Mouse (Mus musculus) forebrain, embryonic 14.5 days (tissue): ENCODE results near the gene Olfr117. TPM values are rescaled to one million over a fixed set of nuclear protein-coding genes. Genes with fewer than 3 reads are reported as not detected.
"Not testable (repeated sequence)": the region's sequence is repeated elsewhere in the genome, so short reads cannot be mapped to it uniquely, and the experiment has no call there.

Source experiments
- ATAC-seq: fragments of 200-750 bp; cut with Nextera tagmentation; 2 replicates; pipeline ENCODE4 v1.8.0; 2017; ENCODE audit warnings: mild to moderate bottlenecking, moderate library complexity
- DNase-seq: peaks from one replicate; pipeline ENCODE4 v3.0.0-alpha.2; 2015; ENCODE audit warnings: low spot score
- H3K27ac ChIP-seq: fragments of 300-500 bp; sonication (generic); 2 replicates; pipeline ENCODE4 v1.5.1; 2014; ENCODE audit warnings: low read depth, mild to moderate bottlenecking, control low read depth, low read length, moderate library complexity
- H3K27me3 ChIP-seq: fragments of 300-500 bp; sonication (generic); replicated peaks from 2 replicates; pipeline ENCODE4 v1.6.1; 2014; ENCODE audit warnings: low read length, control low read depth, mixed read lengths; ENCODE audit not compliant: control insufficient read depth, insufficient read depth
- H3K36me3 ChIP-seq: fragments of 300-500 bp; sonication (generic); 2 replicates; pipeline ENCODE4 v1.6.1; 2014; ENCODE audit warnings: low read length, control low read depth; ENCODE audit not compliant: control insufficient read depth, insufficient read depth
- H3K4me1 ChIP-seq: fragments of 300-500 bp; sonication (generic); 2 replicates; pipeline ENCODE4 v1.6.1; 2014; ENCODE audit warnings: antibody characterized with exemption, low read length, control low read depth; ENCODE audit not compliant: control insufficient read depth, insufficient read depth
- H3K4me2 ChIP-seq: fragments of 300-500 bp; sonication (generic); 2 replicates; pipeline ENCODE4 v1.6.1; 2014; ENCODE audit warnings: mild to moderate bottlenecking, control low read depth, low read length
- H3K4me3 ChIP-seq: fragments of 300-500 bp; sonication (generic); 2 replicates; pipeline ENCODE4 v1.5.1; 2014; ENCODE audit warnings: low read depth, low read length, control low read depth
- H3K9ac ChIP-seq: fragments of 300-500 bp; sonication (generic); 2 replicates; pipeline ENCODE4 v1.6.1; 2014; ENCODE audit warnings: mild to moderate bottlenecking, low read length, control low read depth, moderate library complexity
- H3K9me3 ChIP-seq: fragments of 300-500 bp; sonication (generic); replicated peaks from 2 replicates; pipeline ENCODE4 v1.6.1; 2016; ENCODE audit warnings: low read length, control low read depth, mixed read lengths; ENCODE audit not compliant: control insufficient read depth
- WGBS: fragments of 180-500 bp; shearing (Covaris S2); extraction: QIAGEN DNeasy Blood & Tissue Kit; methylation state at CpG from one replicate; pipeline ENCODE4 v1.1.7; 2014; 5-methylcytosine and 5-hydroxymethylcytosine counted together
- polyA plus RNA-seq: library from polyadenylated mRNA; unstranded; fragments of >200 nt; fragmentation: Nextera tagmentation; extraction: Ambion mirVana; gene quantifications from 2 replicates; pipeline ENCODE4 v1.2.1, GENCODE M21; 2014

Olfr117 gene
- polyA plus RNA-seq, result not detected in 2 replicates

DNA sequence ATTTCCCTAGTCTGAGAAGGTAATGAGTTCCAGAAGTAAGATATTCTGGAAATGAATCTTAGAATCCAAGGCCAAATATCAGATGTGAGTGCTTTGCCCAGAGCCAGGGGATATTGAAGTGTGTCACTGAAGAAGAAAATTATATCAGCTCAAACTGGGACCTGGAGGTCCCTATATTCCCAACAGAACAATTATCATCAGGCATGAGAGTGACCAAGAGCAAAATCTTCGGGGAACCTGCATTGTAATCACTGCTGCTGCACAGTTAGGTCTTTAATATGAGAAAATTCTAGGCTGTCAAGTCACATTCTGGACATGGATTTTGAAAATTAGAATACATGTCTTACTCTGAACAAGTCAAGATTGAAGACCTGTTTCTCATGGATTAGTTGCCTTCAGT, at the start of gene Olfr117:
Olfr117 (minus strand) TSS at position 101 of the 400 bp plus-strand sequence.
- H3K9me3 ChIP-seq, result no peaks in the 10 kb centered on the region
- H3K4me1 ChIP-seq, result no peaks in the 10 kb centered on the region
- 66% methylated on average over 1 of the region's 1 CpGs for WGBS
- H3K4me2 ChIP-seq, result no peak within 1 kb of the TSS
- no peak within 1 kb of the TSS for H3K9ac ChIP-seq
- H3K4me3 ChIP-seq, result no peak within 1 kb of the TSS
- ATAC-seq (no peak), DNase-seq (no peak)
- H3K27ac ChIP-seq, result no peak within 1 kb of the TSS
- H3K36me3 ChIP-seq, result no peaks in the 10 kb centered on the region
- H3K27me3 ChIP-seq, result no peaks in the 10 kb centered on the region

- not testable (repeated sequence) for DNase-seq, H3K4me2 ChIP-seq, H3K36me3 ChIP-seq, H3K27ac ChIP-seq, H3K27me3 ChIP-seq, H3K9ac ChIP-seq, H3K4me3 ChIP-seq, H3K4me1 ChIP-seq, H3K9me3 ChIP-seq, ATAC-seq
- WGBS, result 69% methylated on average over 1 of the region's 1 CpGs
Observed at GRCm38 (mm10) chr17:37696264-37696663, 32.7 kb upstream of the Olfr117 start, which contains the start of gene Olfr119. Gene Olfr119, plus strand, starts transcription at chr17:37696564.

DNA sequence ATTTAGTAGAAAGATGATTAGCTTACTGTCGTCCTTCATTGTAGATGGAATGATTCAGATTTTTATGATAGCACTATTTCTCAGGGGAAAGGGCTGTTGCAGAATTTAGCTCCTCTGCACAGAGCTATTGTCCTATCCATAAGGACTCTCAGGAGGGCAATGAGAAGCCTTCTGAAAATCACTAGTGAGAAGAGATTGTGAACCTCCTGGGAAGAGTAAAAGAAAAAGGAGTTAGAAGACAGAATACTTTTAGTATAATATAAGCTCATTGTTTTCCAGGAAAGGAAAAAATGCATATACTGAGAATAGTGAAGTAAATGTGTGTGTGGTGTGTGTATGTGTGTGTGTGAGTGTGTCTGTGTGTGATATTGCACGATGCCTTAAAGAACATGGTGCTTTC, 3.1 kb upstream of the Olfr117 start, which contains the start of gene Olfr118:
Olfr118 (plus strand) TSS at position 301 of the 400 bp plus-strand sequence.
- H3K4me2 ChIP-seq, result no peak within 1 kb of the TSS
- H3K4me3 ChIP-seq, result no peak within 1 kb of the TSS
- no peaks in the 10 kb centered on the region for H3K36me3 ChIP-seq
- no peaks in the 10 kb centered on the region for H3K27me3 ChIP-seq
- 75% methylated on average over 2 of the region's 2 CpGs for WGBS
- no peaks in the 10 kb centered on the region for H3K4me1 ChIP-seq
- no peak for DNase-seq
- no peak within 1 kb of the TSS for H3K27ac ChIP-seq
- ATAC-seq, result no peak
- no peaks in the 10 kb centered on the region for H3K9me3 ChIP-seq
- H3K9ac ChIP-seq, result no peak within 1 kb of the TSS

- no peak within 1 kb of the TSS for H3K27ac ChIP-seq
- no peak within 1 kb of the TSS for H3K4me2 ChIP-seq
- no peaks in the 10 kb centered on the region for H3K36me3 ChIP-seq
- H3K4me1 ChIP-seq, result no peaks in the 10 kb centered on the region
- H3K9ac ChIP-seq, result no peak within 1 kb of the TSS
- WGBS, result 80% methylated on average over 2 of the region's 2 CpGs
- DNase-seq, result no peak
- ATAC-seq, result no peak
- no peak within 1 kb of the TSS for H3K4me3 ChIP-seq
- no peaks in the 10 kb centered on the region for H3K27me3 ChIP-seq
- H3K9me3 ChIP-seq, result no peaks in the 10 kb centered on the region
Observed at GRCm38 (mm10) chr17:37627009-37627408, 36.6 kb downstream of the Olfr117 start, which contains the start of the genes Olfr115 and Olfr116. Gene Olfr115, minus strand, starts transcription at chr17:37627109. Gene Olfr116, minus strand, starts transcription at chr17:37627199.

Other genes with a start within 250 kb of the Olfr117 start
- gene Olfr108, start 218.3 kb downstream of the Olfr117 start, polyA plus RNA-seq, result not detected in 2 replicates
- not detected in 2 replicates for gene Olfr109, start 204.9 kb downstream of the Olfr117 start, polyA plus RNA-seq
- not detected in 2 replicates for gene H2-M2, start 180.2 kb downstream of the Olfr117 start, polyA plus RNA-seq
- not detected in 2 replicates for gene Olfr110, start 171.3 kb downstream of the Olfr117 start, polyA plus RNA-seq
- gene Olfr111, start 155.8 kb downstream of the Olfr117 start, polyA plus RNA-seq, result not detected in 2 replicates
- not detected in 2 replicates for gene Olfr112, start 94.3 kb downstream of the Olfr117 start, polyA plus RNA-seq
- not detected in 2 replicates for gene Olfr113, start 86.1 kb downstream of the Olfr117 start, polyA plus RNA-seq
- not detected in 2 replicates for gene Olfr114, start 71.0 kb downstream of the Olfr117 start, polyA plus RNA-seq
- gene Olfr115, start 36.7 kb downstream of the Olfr117 start, polyA plus RNA-seq, result not detected in 2 replicates
- gene Olfr116, start 36.6 kb downstream of the Olfr117 start, polyA plus RNA-seq, result not detected in 2 replicates
- not detected in 2 replicates for gene Olfr118, start 3.2 kb upstream of the Olfr117 start, polyA plus RNA-seq
- gene Olfr119, start 32.8 kb upstream of the Olfr117 start, polyA plus RNA-seq, result not detected in 2 replicates
- gene Olfr120, start 58.0 kb upstream of the Olfr117 start, polyA plus RNA-seq, result not detected in 2 replicates
- gene Olfr121, start 85.1 kb upstream of the Olfr117 start, polyA plus RNA-seq, result not detected in 2 replicates
- gene Olfr122, start 104.8 kb upstream of the Olfr117 start, polyA plus RNA-seq, result not detected in 2 replicates
- not detected in 2 replicates for gene Olfr123, start 129.7 kb upstream of the Olfr117 start, polyA plus RNA-seq
- not detected in 2 replicates for gene Olfr124, start 136.1 kb upstream of the Olfr117 start, polyA plus RNA-seq
- not detected in 2 replicates for gene Olfr125, start 169.2 kb upstream of the Olfr117 start, polyA plus RNA-seq
- not detected in 2 replicates for gene Olfr126, start 183.7 kb upstream of the Olfr117 start, polyA plus RNA-seq
- gene Olfr127, start 236.7 kb upstream of the Olfr117 start, polyA plus RNA-seq, result not detected in 2 replicates